Mouse (Mus musculus) liver, embryonic 15.5 days (tissue): ENCODE measurements around the gene Tmsb15l. TPM values are rescaled to one million over a fixed set of nuclear protein-coding genes. Genes with fewer than 3 reads are reported as not detected.
"Not testable (repeated sequence)": the region's sequence is repeated elsewhere in the genome, so short reads cannot be mapped to it uniquely, and the experiment has no call there.

Experiments
- ATAC-seq: fragments of 200-750 bp; cut with Nextera tagmentation; 2 replicates; pipeline ENCODE4 v1.8.0; 2017; ENCODE audit warnings: moderate number of reproducible peaks, mild to moderate bottlenecking, moderate library complexity; ENCODE audit not compliant: insufficient read depth
- H3K27ac ChIP-seq: fragments of 300-500 bp; sonication (generic); replicated peaks from 2 replicates; pipeline ENCODE4 v1.5.1; 2015; ENCODE audit warnings: mild to moderate bottlenecking, inconsistent platforms
- H3K27me3 ChIP-seq: fragments of 300-500 bp; sonication (generic); 2 replicates; pipeline ENCODE4 v1.6.1; 2015; ENCODE audit warnings: mild to moderate bottlenecking, inconsistent platforms
- H3K36me3 ChIP-seq: fragments of 300-500 bp; sonication (generic); replicated peaks from 2 replicates; pipeline ENCODE4 v1.6.1; 2015; ENCODE audit warnings: moderate library complexity, mild to moderate bottlenecking, inconsistent platforms
- H3K4me1 ChIP-seq: fragments of 300-500 bp; sonication (generic); replicated peaks from 2 replicates; pipeline ENCODE4 v1.6.1; 2015; ENCODE audit warnings: inconsistent platforms
- H3K4me2 ChIP-seq: fragments of 300-500 bp; sonication (generic); 2 replicates; pipeline ENCODE4 v1.6.1; 2015; ENCODE audit warnings: moderate library complexity, mild to moderate bottlenecking, inconsistent platforms
- H3K4me3 ChIP-seq: fragments of 300-500 bp; sonication (generic); replicated peaks from 2 replicates; pipeline ENCODE4 v1.5.1; 2015; ENCODE audit warnings: mild to moderate bottlenecking, inconsistent platforms
- H3K9ac ChIP-seq: fragments of 300-500 bp; sonication (generic); 2 replicates; pipeline ENCODE4 v1.6.1; 2015; ENCODE audit warnings: moderate library complexity, mild to moderate bottlenecking, inconsistent platforms
- H3K9me3 ChIP-seq: fragments of 300-500 bp; sonication (generic); replicated peaks from 2 replicates; pipeline ENCODE4 v1.6.1; 2016; ENCODE audit warnings: inconsistent platforms
- WGBS: fragments of 180-500 bp; shearing (Covaris S2); methylation state at CpG from one replicate; pipeline ENCODE4 v1.1.7; 2015; ENCODE audit warnings: mixed read lengths; ENCODE audit not compliant: insufficient replicate concordance; 5-methylcytosine and 5-hydroxymethylcytosine counted together
- polyA plus RNA-seq: library from polyadenylated mRNA; unstranded; fragments of >200 nt; fragmentation: Nextera tagmentation; extraction: Ambion mirVana; gene quantifications from 2 replicates; pipeline ENCODE4 v1.2.1, GENCODE M21; 2015

Gene Tmsb15l
- polyA plus RNA-seq, 1 experiment from 2014 or later, result 0.52 TPM

- not testable (repeated sequence) for H3K4me1 ChIP-seq, ATAC-seq, H3K27me3 ChIP-seq, H3K27ac ChIP-seq, H3K4me3 ChIP-seq, H3K36me3 ChIP-seq, H3K9me3 ChIP-seq, H3K9ac ChIP-seq
- WGBS, result 67% methylated on average over 6 of the region's 6 CpGs
- peak within 1 kb of the TSS; percentile 47 for H3K4me2 ChIP-seq
Observed at GRCm38 (mm10) chrX:136975397-136975796, 1.3 kb downstream of the Tmsb15l start, which contains the start of gene Tmsb15b2. Tmsb15b2 (minus strand) TSS chrX:136975497.

DNA sequence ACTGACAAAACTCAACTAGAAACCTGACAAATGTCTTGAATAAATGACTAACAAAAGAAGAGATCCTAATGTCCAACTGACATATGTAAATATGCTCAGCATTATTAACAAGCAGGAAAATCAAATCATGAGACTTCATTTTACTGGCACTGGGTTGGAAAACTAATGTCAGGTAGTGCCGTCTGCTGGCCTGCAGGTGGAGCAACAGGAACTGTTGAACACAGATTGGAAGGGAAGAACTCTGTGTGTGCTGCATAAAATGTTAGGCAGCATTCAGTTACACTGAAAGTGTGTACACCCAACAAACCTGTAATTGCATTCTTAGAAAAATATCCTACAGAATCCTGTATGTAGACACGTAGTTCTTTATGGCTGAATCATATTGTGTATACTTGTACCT lies 17.0 kb downstream of the Tmsb15l start:
- Histone ChIP-seq H3K9ac (no peak overlapping the region), H3K27ac (no peak overlapping the region), H3K4me3 (no peak overlapping the region), H3K9me3 (no peaks in the 10 kb centered on the region), H3K27me3 (no peaks in the 10 kb centered on the region), H3K4me1 (no peaks in the 10 kb centered on the region), H3K36me3 (no peaks in the 10 kb centered on the region), H3K4me2 (no peak overlapping the region)
- 20% methylated on average over 2 of the region's 2 CpGs for WGBS
- no peak for ATAC-seq

GRCm38 (mm10) chrX:136958300-136958699 lies 18.4 kb downstream of the Tmsb15l start:
- H3K9me3 ChIP-seq, H3K4me1 ChIP-seq, H3K27me3 ChIP-seq, H3K36me3 ChIP-seq, H3K4me3 ChIP-seq, H3K9ac ChIP-seq, H3K27ac ChIP-seq, ATAC-seq, H3K4me2 ChIP-seq: not testable (repeated sequence)
- 52% methylated on average over 5 of the region's 5 CpGs for WGBS

DNA sequence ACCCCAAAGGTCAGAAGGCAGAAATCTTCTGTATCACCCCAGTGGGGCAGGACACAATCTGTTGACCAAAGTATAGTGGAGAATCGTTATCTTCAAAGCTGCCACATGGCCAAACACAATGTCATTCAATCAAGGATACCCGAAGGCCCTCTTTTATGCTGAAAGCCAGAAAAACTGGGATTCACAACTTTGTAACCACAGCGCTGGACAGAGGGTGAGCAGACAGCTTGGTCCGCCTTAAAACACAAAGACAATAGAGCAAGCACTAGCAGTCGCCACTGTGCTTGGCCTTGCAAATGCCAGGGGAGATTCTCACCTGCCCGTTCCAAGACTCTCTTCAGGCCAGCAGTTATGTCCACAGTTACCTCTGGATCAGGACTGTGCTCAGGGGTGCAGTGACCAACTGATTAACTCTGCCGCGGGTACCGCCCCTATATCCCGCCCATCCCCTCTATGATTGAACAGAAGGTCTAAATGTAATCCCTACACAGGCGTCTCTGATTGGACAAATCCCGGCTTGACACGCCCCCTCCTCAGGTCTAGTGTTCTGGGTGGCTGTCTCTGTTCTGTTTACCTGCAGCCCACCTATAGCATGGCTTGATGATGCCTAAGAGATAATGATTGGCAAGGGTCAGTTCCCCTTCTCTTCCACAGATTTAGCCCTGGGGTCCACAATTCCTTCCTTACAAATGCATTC lies 18.9 kb downstream of the Tmsb15l start:
- not testable (repeated sequence) for H3K36me3 ChIP-seq, H3K27me3 ChIP-seq, H3K9ac ChIP-seq, H3K4me1 ChIP-seq, H3K9me3 ChIP-seq, H3K4me3 ChIP-seq, H3K27ac ChIP-seq, H3K4me2 ChIP-seq
- peak; percentile 58 for ATAC-seq
- WGBS, result 21% methylated on average over 13 of the region's 13 CpGs

DNA sequence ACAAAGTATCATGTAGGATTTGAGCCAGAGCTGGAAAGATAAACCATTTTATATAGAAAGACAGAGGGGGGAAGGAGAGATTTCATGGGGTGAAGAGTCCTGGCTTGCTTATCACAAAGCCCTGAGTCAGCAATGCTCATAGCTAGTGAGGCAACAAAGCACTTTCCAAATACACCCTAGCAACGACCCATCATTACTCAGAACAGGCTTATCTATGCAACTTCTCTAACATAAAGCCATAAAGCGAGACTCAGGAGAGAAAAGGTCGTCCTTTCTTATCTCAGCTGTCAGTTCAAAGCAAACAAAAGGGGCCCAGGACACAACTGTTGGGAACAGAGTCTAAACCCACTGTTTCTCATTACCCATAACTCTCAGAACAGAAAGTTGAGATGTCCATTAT lies 38.7 kb downstream of the Tmsb15l start:
- Histone ChIP-seq H3K4me3 (no peak overlapping the region), H3K4me1 (no peaks in the 10 kb centered on the region), H3K36me3 (no peaks in the 10 kb centered on the region), H3K9ac (no peak overlapping the region), H3K4me2 (no peak overlapping the region), H3K27me3 (no peaks in the 10 kb centered on the region), H3K9me3 (no peaks in the 10 kb centered on the region), H3K27ac (no peak overlapping the region)
- 13% methylated on average over 3 of the region's 3 CpGs for WGBS
- no peak for ATAC-seq

DNA sequence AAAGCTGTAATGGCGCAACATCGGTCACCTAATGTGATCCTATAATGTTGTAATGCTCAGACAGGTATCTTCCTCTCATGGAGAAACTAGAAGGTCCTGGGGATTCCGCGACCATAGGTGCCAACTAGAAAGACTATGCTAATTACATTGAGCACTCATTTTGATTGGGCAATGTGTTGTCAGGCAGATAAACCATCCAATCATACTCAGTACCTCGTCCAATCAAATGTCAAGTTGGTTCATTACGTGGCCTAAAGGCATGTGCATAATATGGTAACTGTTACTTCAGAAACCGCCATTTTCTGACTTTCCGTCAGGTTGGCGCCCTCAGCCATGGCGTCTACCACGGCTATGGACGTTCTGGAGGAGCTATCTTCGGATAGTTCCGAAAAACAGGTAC lies 49.6 kb downstream of the Tmsb15l start, which contains the start of gene H2bfm:
H2bfm (plus strand) TSS at position 295 of the 400 bp plus-strand sequence.
- Histone ChIP-seq H3K4me3 (no peak within 1 kb of the TSS), H3K4me1 (no peaks in the 10 kb centered on the region), H3K9me3 (no peaks in the 10 kb centered on the region), H3K36me3 (no peaks in the 10 kb centered on the region), H3K9ac (no peak within 1 kb of the TSS), H3K27me3 (no peaks in the 10 kb centered on the region), H3K4me2 (no peak within 1 kb of the TSS), H3K27ac (no peak within 1 kb of the TSS)
- ATAC-seq, result no peak
- WGBS, result 79% methylated on average over 14 of the region's 14 CpGs

- Histone ChIP-seq H3K36me3 (no peaks in the 10 kb centered on the region), H3K9ac (no peak overlapping the region), H3K9me3 (no peaks in the 10 kb centered on the region), H3K4me2 (no peak overlapping the region), H3K4me3 (no peak overlapping the region), H3K27ac (no peak overlapping the region), H3K27me3 (no peaks in the 10 kb centered on the region), H3K4me1 (no peaks in the 10 kb centered on the region)
- no peak for ATAC-seq
Observed at GRCm38 (mm10) chrX:136925863-136926262, 50.8 kb downstream of the Tmsb15l start.

Other genes starting within 250 kb of the Tmsb15l start
- gene Morf4l2, start 233.2 kb downstream of the Tmsb15l start, polyA plus RNA-seq, result 174 and 179 TPM in 2 replicates
- gene Glra4, start 196.7 kb downstream of the Tmsb15l start, polyA plus RNA-seq, result not detected in 2 replicates
- gene Plp1, start 154.2 kb downstream of the Tmsb15l start, polyA plus RNA-seq, result 0.30 and 0.46 TPM in 2 replicates
- gene Rab9b, start 108.1 kb downstream of the Tmsb15l start, polyA plus RNA-seq, result not detected in 2 replicates
- not detected in 2 replicates for gene H2bfm, start 49.5 kb downstream of the Tmsb15l start, polyA plus RNA-seq
- 6.1 and 6.7 TPM in 2 replicates for gene Tmsb15b2, start 1.4 kb downstream of the Tmsb15l start, polyA plus RNA-seq
- gene Tmsb15b1, start within 50 bp of the Tmsb15l start, polyA plus RNA-seq, result 2.9 and 3.3 TPM in 2 replicates
- gene Zcchc18, start 16.3 kb upstream of the Tmsb15l start, polyA plus RNA-seq, result 0.16 and 0.33 TPM in 2 replicates
- gene Slc25a53, start 61.4 kb upstream of the Tmsb15l start, polyA plus RNA-seq, result 1.7 and 2.7 TPM in 2 replicates
- gene Fam199x, start 72.7 kb upstream of the Tmsb15l start, polyA plus RNA-seq, result 0.78 and 0.90 TPM in 2 replicates
- gene Esx1, start 145.2 kb upstream of the Tmsb15l start, polyA plus RNA-seq, result not detected in 2 replicates